Mouse (Mus musculus): Measurements from ENCODE around the gene Proser3. TPM values are rescaled to one million over a fixed set of nuclear protein-coding genes. Genes with fewer than 3 reads are reported as not detected.

Gene Proser3
- polyA plus RNA-seq, 1 experiment from 2014 or later: 8.2 TPM

GRCm38 (mm10) chr7:30533941-30534632 is 18.0 kb downstream of the Proser3 start:
- ATAC-seq: peak; percentile 49
- WGBS: 2% methylated on average over 26 of the region's 26 CpGs

DNA sequence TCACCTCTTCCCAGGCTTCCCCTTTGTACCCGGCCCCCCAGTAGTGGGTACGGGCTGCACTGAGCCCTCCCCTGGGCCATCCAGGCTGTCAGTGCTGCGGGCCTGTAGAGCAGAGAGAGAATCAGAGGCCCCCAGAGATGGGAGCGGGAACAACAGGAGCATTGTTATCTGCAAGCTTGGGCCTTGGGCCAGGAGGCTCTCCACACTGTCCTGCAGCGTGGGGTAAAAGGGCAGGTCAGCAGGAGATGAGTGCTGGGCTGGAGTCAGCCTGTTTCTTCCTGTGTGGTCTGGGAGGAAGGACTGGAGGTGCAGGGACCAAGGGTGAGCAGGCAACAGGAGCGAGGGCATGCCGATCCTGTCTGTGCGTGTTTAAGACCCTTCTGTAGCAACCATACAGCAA is 19.2 kb downstream of the Proser3 start:
- Histone ChIP-seq H3K36me3 (ENCODE audit: control insufficient read depth, insufficient read depth, low read length) (peaks cover 27% of the 10 kb centered on the region), H3K9ac (ENCODE audit: low read depth, low read length) (peak overlapping the region; percentile 93), H3K27me3 (ENCODE audit: control insufficient read depth, insufficient read depth, low read depth, low read length) (no peaks in the 10 kb centered on the region), H3K9me3 (replicated peaks; ENCODE audit: control insufficient read depth, low read length, poor library complexity, severe bottlenecking) (no peaks in the 10 kb centered on the region), H3K4me1 (ENCODE audit: control insufficient read depth, insufficient read depth, low read length) (peaks cover 35% of the 10 kb centered on the region), H3K27ac (ENCODE audit: low read length) (peak overlapping the region; percentile 96), H3K4me3 (ENCODE audit: low read depth, low read length) (peak overlapping the region; percentile 80), H3K4me2 (ENCODE audit: low read length) (peak overlapping the region; percentile 89)
- no peak for ATAC-seq
- 6% methylated on average over 8 of the region's 8 CpGs for WGBS

More at GRCm38 (mm10) chr7:30533941-30534632, 18.0 kb downstream of the Proser3 start:
- H3K27ac ChIP-seq (ENCODE audit: low read length): peak overlapping the region; percentile 96
- peaks cover 35% of the 10 kb centered on the region for H3K4me1 ChIP-seq (ENCODE audit: control insufficient read depth, insufficient read depth, low read length)
- peak overlapping the region; percentile 89 for H3K4me2 ChIP-seq (ENCODE audit: low read length)
- H3K27me3 ChIP-seq (ENCODE audit: control insufficient read depth, insufficient read depth, low read depth, low read length): no peaks in the 10 kb centered on the region
- H3K36me3 ChIP-seq (ENCODE audit: control insufficient read depth, insufficient read depth, low read length): peaks cover 17% of the 10 kb centered on the region
- peak overlapping the region; percentile 80 for H3K4me3 ChIP-seq (ENCODE audit: low read depth, low read length)
- H3K9me3 ChIP-seq (replicated peaks; ENCODE audit: control insufficient read depth, low read length, poor library complexity, severe bottlenecking): no peaks in the 10 kb centered on the region
- H3K9ac ChIP-seq (ENCODE audit: low read depth, low read length): peak overlapping the region; percentile 93

GRCm38 (mm10) chr7:30531291-30531815 is 20.7 kb downstream of the Proser3 start:
- Histone ChIP-seq H3K4me2 (ENCODE audit: low read length) (peak overlapping the region; percentile 18; the same call in 1 of the 2 replicates), H3K4me3 (ENCODE audit: low read depth, low read length) (no peak overlapping the region)

DNA sequence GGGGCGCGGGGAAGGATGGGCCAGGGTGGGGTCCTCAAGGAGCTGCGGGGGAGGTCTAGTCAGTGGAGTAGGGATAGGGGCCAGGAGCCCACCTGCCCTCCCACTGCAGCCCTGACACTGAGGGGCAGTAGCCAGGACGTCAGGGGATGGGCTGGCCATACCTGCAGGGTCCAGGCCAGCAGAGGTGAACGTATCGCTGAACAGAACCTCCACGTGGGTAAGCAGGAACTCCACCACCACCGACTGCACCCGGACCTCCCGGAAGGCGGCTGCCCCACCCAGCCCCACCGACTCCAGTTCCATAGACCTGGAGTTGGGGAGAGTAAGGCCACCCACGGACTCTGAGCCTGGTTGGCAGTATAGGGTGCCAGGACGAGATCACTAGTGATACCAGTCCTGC is 25.1 kb downstream of the Proser3 start:
- H3K9ac ChIP-seq (ENCODE audit: low read depth, low read length): no peak overlapping the region
- peaks cover 67% of the 10 kb centered on the region for H3K36me3 ChIP-seq (ENCODE audit: control insufficient read depth, insufficient read depth, low read length)
- no peak overlapping the region for H3K4me2 ChIP-seq (ENCODE audit: low read length)
- H3K4me3 ChIP-seq (ENCODE audit: low read depth, low read length): no peak overlapping the region
- no peak overlapping the region for H3K27ac ChIP-seq (ENCODE audit: low read length)
- ATAC-seq: no peak
- H3K27me3 ChIP-seq (ENCODE audit: control insufficient read depth, insufficient read depth, low read depth, low read length): no peaks in the 10 kb centered on the region
- H3K9me3 ChIP-seq (replicated peaks; ENCODE audit: control insufficient read depth, low read length, poor library complexity, severe bottlenecking): no peaks in the 10 kb centered on the region
- peaks cover 10% of the 10 kb centered on the region for H3K4me1 ChIP-seq (ENCODE audit: control insufficient read depth, insufficient read depth, low read length)
- WGBS: 83% methylated on average over 14 of the region's 14 CpGs

More at GRCm38 (mm10) chr7:30531291-30531815, 20.7 kb downstream of the Proser3 start:
- peak overlapping the region; percentile 23; the same call in 1 of the 2 replicates for H3K9ac ChIP-seq (ENCODE audit: low read depth, low read length)
- no peaks in the 10 kb centered on the region for H3K27me3 ChIP-seq (ENCODE audit: control insufficient read depth, insufficient read depth, low read depth, low read length)
- ATAC-seq: no peak
- H3K4me1 ChIP-seq (ENCODE audit: control insufficient read depth, insufficient read depth, low read length): peaks cover 35% of the 10 kb centered on the region
- H3K27ac ChIP-seq (ENCODE audit: low read length): no peak overlapping the region
- peaks cover 35% of the 10 kb centered on the region for H3K36me3 ChIP-seq (ENCODE audit: control insufficient read depth, insufficient read depth, low read length)
- no peaks in the 10 kb centered on the region for H3K9me3 ChIP-seq (replicated peaks; ENCODE audit: control insufficient read depth, low read length, poor library complexity, severe bottlenecking)
- 87% methylated on average over 9 of the region's 9 CpGs for WGBS

DNA sequence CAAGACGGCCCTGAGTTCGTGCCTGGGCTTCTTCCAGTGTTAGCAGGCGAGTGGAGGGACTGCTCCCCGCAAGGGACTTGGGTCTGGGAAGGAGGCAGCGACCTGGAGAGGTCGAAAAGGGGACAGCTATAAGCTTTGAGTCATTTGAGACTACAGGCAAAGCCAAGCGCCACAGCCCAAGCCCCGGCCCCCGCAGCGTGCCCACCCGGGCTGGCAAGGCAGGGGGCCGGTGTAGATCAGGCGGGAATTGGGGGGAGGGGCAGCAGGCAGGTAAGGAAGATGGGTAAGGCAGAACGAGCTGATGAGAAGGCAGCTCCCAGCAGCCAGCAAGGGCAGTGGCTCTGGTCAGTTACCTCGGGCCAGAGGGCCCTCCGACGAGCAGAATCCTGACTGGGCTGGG is 25.7 kb downstream of the Proser3 start:
- WGBS: 34% methylated on average over 17 of the region's 17 CpGs
- Histone ChIP-seq H3K36me3 (ENCODE audit: control insufficient read depth, insufficient read depth, low read length) (peaks cover 61% of the 10 kb centered on the region), H3K4me2 (ENCODE audit: low read length) (no peak overlapping the region), H3K9me3 (replicated peaks; ENCODE audit: control insufficient read depth, low read length, poor library complexity, severe bottlenecking) (no peaks in the 10 kb centered on the region), H3K9ac (ENCODE audit: low read depth, low read length) (no peak overlapping the region), H3K4me1 (ENCODE audit: control insufficient read depth, insufficient read depth, low read length) (peaks cover 4% of the 10 kb centered on the region), H3K27me3 (ENCODE audit: control insufficient read depth, insufficient read depth, low read depth, low read length) (no peaks in the 10 kb centered on the region), H3K27ac (ENCODE audit: low read length) (no peak overlapping the region), H3K4me3 (ENCODE audit: low read depth, low read length) (no peak overlapping the region)
- ATAC-seq: no peak

- Histone ChIP-seq H3K4me1 (ENCODE audit: control insufficient read depth, insufficient read depth, low read length) (no peaks in the 10 kb centered on the region), H3K4me2 (ENCODE audit: low read length) (no peak overlapping the region), H3K9ac (ENCODE audit: low read depth, low read length) (no peak overlapping the region), H3K9me3 (replicated peaks; ENCODE audit: control insufficient read depth, low read length, poor library complexity, severe bottlenecking) (no peaks in the 10 kb centered on the region), H3K27me3 (ENCODE audit: control insufficient read depth, insufficient read depth, low read depth, low read length) (no peaks in the 10 kb centered on the region), H3K27ac (ENCODE audit: low read length) (no peak overlapping the region), H3K36me3 (ENCODE audit: control insufficient read depth, insufficient read depth, low read length) (peaks cover 61% of the 10 kb centered on the region), H3K4me3 (ENCODE audit: low read depth, low read length) (no peak overlapping the region)
- WGBS: 47% methylated on average over 10 of the region's 10 CpGs
- ATAC-seq: no peak
These were observed 26.1 kb downstream of the Proser3 start for GRCm38 (mm10) chr7:30525954-30526353.

GRCm38 (mm10) chr7:30524487-30524886 is 27.6 kb downstream of the Proser3 start:
- Histone ChIP-seq H3K4me3 (ENCODE audit: low read depth, low read length) (no peak overlapping the region), H3K36me3 (ENCODE audit: control insufficient read depth, insufficient read depth, low read length) (peaks cover 54% of the 10 kb centered on the region)

GRCm38 (mm10) chr7:30522871-30523270 is 29.2 kb downstream of the Proser3 start:
- WGBS: 76% methylated on average over 10 of the region's 10 CpGs

More at GRCm38 (mm10) chr7:30524487-30524886, 27.6 kb downstream of the Proser3 start:
- ATAC-seq: no peak
- 83% methylated on average over 6 of the region's 6 CpGs for WGBS
- Histone ChIP-seq H3K27ac (ENCODE audit: low read length) (no peak overlapping the region), H3K27me3 (ENCODE audit: control insufficient read depth, insufficient read depth, low read depth, low read length) (no peaks in the 10 kb centered on the region), H3K9me3 (replicated peaks; ENCODE audit: control insufficient read depth, low read length, poor library complexity, severe bottlenecking) (no peaks in the 10 kb centered on the region), H3K4me1 (ENCODE audit: control insufficient read depth, insufficient read depth, low read length) (no peaks in the 10 kb centered on the region; the same call in 1 of the 2 replicates), H3K9ac (ENCODE audit: low read depth, low read length) (no peak overlapping the region), H3K4me2 (ENCODE audit: low read length) (no peak overlapping the region)

GRCm38 (mm10) chr7:30520856-30521255 is 31.2 kb downstream of the Proser3 start:
- Histone ChIP-seq H3K4me3 (ENCODE audit: low read depth, low read length) (no peak overlapping the region), H3K9ac (ENCODE audit: low read depth, low read length) (no peak overlapping the region), H3K27me3 (ENCODE audit: control insufficient read depth, insufficient read depth, low read depth, low read length) (no peaks in the 10 kb centered on the region), H3K36me3 (ENCODE audit: control insufficient read depth, insufficient read depth, low read length) (peaks cover 27% of the 10 kb centered on the region), H3K9me3 (replicated peaks; ENCODE audit: control insufficient read depth, low read length, poor library complexity, severe bottlenecking) (no peaks in the 10 kb centered on the region), H3K4me2 (ENCODE audit: low read length) (no peak overlapping the region), H3K27ac (ENCODE audit: low read length) (no peak overlapping the region), H3K4me1 (ENCODE audit: control insufficient read depth, insufficient read depth, low read length) (no peaks in the 10 kb centered on the region; the same call in 1 of the 2 replicates)
- peak; percentile 6; the same call in 1 of the 2 replicates for ATAC-seq
- WGBS: 62% methylated on average over 5 of the region's 5 CpGs

More at GRCm38 (mm10) chr7:30522871-30523270, 29.2 kb downstream of the Proser3 start:
- no peaks in the 10 kb centered on the region for H3K27me3 ChIP-seq (ENCODE audit: control insufficient read depth, insufficient read depth, low read depth, low read length)
- H3K4me1 ChIP-seq (ENCODE audit: control insufficient read depth, insufficient read depth, low read length): no peaks in the 10 kb centered on the region; the same call in 1 of the 2 replicates
- H3K36me3 ChIP-seq (ENCODE audit: control insufficient read depth, insufficient read depth, low read length): peaks cover 39% of the 10 kb centered on the region
- H3K9me3 ChIP-seq (replicated peaks; ENCODE audit: control insufficient read depth, low read length, poor library complexity, severe bottlenecking): no peaks in the 10 kb centered on the region
- no peak overlapping the region for H3K27ac ChIP-seq (ENCODE audit: low read length)
- ATAC-seq: no peak
- no peak overlapping the region for H3K4me2 ChIP-seq (ENCODE audit: low read length)
- H3K4me3 ChIP-seq (ENCODE audit: low read depth, low read length): no peak overlapping the region
- H3K9ac ChIP-seq (ENCODE audit: low read depth, low read length): no peak overlapping the region

All from midbrain, embryonic 16.5 days (tissue).